Comparison of ENCODE assay signal across 8 mouse cellular contexts in genomic region chr5:137745214-137746171, GRCm38 (mm10). TPM values are rescaled to one million over a fixed set of nuclear protein-coding genes. Genes with fewer than 3 reads are reported as not detected.
DNase-seq lines count a peak whose midpoint lies in the region; ATAC-seq lines count a peak whose summit lies in the region.

Gene Tsc22d4, plus strand, starts transcription at chr5:137745730.

- H3K36me3 ChIP-seq in hindbrain, embryonic 12.5 days: no peaks in the 10 kb centered on the region

- H3K4me1 ChIP-seq in hindbrain, embryonic 12.5 days: peaks cover 41% of the 10 kb centered on the region

- H3K27me3 ChIP-seq in hindbrain, embryonic 12.5 days: no peaks in the 10 kb centered on the region

- H3K4me2 ChIP-seq in hindbrain, embryonic 12.5 days (replicated peaks): peak within 1 kb of the TSS; percentile 97

- H3K9me3 ChIP-seq in hindbrain, embryonic 12.5 days (replicated peaks): no peaks in the 10 kb centered on the region

- peak within 1 kb of the TSS; percentile 96 for H3K27ac ChIP-seq in hindbrain, embryonic 12.5 days

- ATAC-seq in hindbrain, embryonic 12.5 days (ENCODE audit: low FRiP score): peak; percentile 84

- 5% methylated on average over 28 of the region's 28 CpGs for WGBS in hindbrain, embryonic 12.5 days

- peak; percentile 93 for DNase-seq in T-cell, adult 2 months (ENCODE audit: low spot score)
- peak; percentile 85 to 92 for DNase-seq in cerebellum, postnatal 14 days
- DNase-seq in frontal cortex, postnatal 14 days (ENCODE audit: low spot score in 2 of 2): peak; percentile 80 to 85
- peak; percentile 89 to 90 for DNase-seq in layer of hippocampus, postnatal 36 days
- peak; percentile 93 for DNase-seq in lung, postnatal 25 days (ENCODE audit: low spot score)
- DNase-seq in retina, embryonic 14.5 days (ENCODE audit: low spot score): peak; percentile 84
- DNase-seq in thymus, postnatal 36 days: peak; percentile 93 to 96

- H3K4me3 ChIP-seq in hindbrain, embryonic 12.5 days: peak within 1 kb of the TSS; percentile 69

- H3K9ac ChIP-seq in hindbrain, embryonic 12.5 days: peak within 1 kb of the TSS; percentile 87

RNA-seq across cellular contexts. Expression of gene Tsc22d4, which starts in this region (rescaled TPM):
- 81.8 and 82.9 TPM in 2 replicates for polyA plus RNA-seq in hindbrain, embryonic 12.5 days (2016; fragmentation: Nextera tagmentation; extraction: Ambion mirVana)
- 100 to 1,000 TPM; 170 to 176 TPM for total RNA-seq in layer of hippocampus, postnatal 36 days (2021)

Comparison
In these comparisons a context has a peak if more than half of its experiments do, and no peak if none do; other contexts are left out.
1. Peak in every context shown above with its lines: DNase-seq, ATAC-seq, H3K4me3 ChIP-seq and H3K27ac ChIP-seq.